Mouse (Mus musculus): ENCODE data around the gene Mia3. TPM values are rescaled to one million over a fixed set of nuclear protein-coding genes. Genes with fewer than 3 reads are reported as not detected.

Gene Mia3
- total RNA-seq, 4 experiments from 2014 or later, result 209 to 231 (median 215) TPM

Other genes starting within 250 kb of the Mia3 start
- gene Disp1, start 148.0 kb downstream of the Mia3 start, total RNA-seq (2022), result 1 to 10 TPM; 4.5 to 6.5 (median 5.4) TPM
- 10 to 100 TPM; 47.1 to 53.3 (median 49.8) TPM for gene Aida, start 73.0 kb downstream of the Mia3 start, total RNA-seq (2022)
- gene Brox, start 72.3 kb downstream of the Mia3 start, total RNA-seq (2022), result 10 to 100 TPM; 47.5 to 63.0 (median 56.3) TPM
- gene Taf1a, start 19.4 kb upstream of the Mia3 start, total RNA-seq (2022), result 10 to 100 TPM; 19.4 to 22.6 (median 20.0) TPM
- gene Hhipl2, start 48.7 kb upstream of the Mia3 start, total RNA-seq (2022), result 1 to 10 TPM in 1 of 4 experiments, under 1 TPM in 3; 0.16 to 1.2 (median 0.32) TPM

All from layer of hippocampus, adult 8-10 months (tissue).